Mouse (Mus musculus) small intestine, adult 2 months (tissue): ENCODE results near the gene Cdk5rap2.

ENCODE experiments used
- CTCF ChIP-seq: fragments of 200-500 bp; IDR thresholded peaks from 2 replicates; pipeline ENCODE4 v1.5.1; 2012; ENCODE audit warnings: low read depth, mild to moderate bottlenecking, control low read depth, inconsistent platforms, low read length, moderate library complexity, mixed read lengths; ENCODE audit not compliant: insufficient replicate concordance, insufficient read length; ENCODE audit errors: extremely low read depth
- POLR2A ChIP-seq: fragments of 200-500 bp; IDR thresholded peaks from 2 replicates; pipeline ENCODE4 v1.6.1; 2012; ENCODE audit warnings: low read depth, mild to moderate bottlenecking, control low read depth, inconsistent platforms, low read length, moderate library complexity

DNA sequence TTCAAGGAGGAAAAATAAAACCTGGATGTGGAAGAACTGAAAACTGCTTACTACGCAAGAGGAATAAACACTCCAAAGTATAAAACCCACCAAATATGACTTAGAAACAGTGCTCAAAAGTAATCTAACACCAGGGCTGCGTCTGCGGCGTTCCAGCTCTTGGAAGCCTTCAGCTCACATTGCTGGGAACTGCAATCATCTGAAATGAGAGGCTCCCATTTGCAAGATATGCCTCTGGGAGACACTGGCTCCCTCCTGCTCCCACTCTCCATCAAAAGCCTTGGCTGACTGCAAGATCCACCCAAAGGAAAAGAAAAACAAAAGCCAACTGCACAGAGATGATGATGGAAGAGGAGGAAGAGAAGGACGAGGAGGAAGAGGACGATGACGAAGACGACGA, 19.2 kb downstream of the Cdk5rap2 start:
- TF ChIP-seq POLR2A (no peak), CTCF (no peak)
